In the genomic region with DNA sequence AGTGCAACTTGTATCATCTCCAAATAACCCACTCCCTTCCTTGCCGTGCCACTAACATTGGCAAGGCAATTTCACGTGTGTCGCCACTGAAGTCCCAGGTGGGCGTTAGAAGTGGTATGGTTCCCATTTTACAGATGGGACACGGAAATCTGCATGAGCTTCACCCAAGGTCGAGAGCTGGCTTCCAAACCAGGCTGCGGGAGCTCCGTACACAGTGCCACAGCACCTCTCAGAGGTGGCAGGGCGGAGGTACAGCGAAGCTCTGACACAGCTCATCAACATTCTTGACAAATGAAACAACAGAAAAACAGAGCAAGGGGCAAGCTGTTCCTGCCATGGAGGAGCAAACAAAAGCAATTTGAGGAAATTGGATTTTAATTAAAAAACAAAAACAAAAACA, we compare ENCODE assay signal across 8 mouse cellular contexts.
DNase-seq lines count a peak whose midpoint lies in the region; ATAC-seq lines count a peak whose summit lies in the region.

No protein-coding gene starts in this region.

- H3K36me3 ChIP-seq in liver, embryonic 11.5 days (ENCODE audit: control insufficient read depth, insufficient read depth, low read length), result no peaks in the 10 kb centered on the region
- no peaks in the 10 kb centered on the region for H3K36me3 ChIP-seq in hindbrain, embryonic 12.5 days
- H3K36me3 ChIP-seq in neural tube, embryonic 15.5 days, result no peaks in the 10 kb centered on the region

- no peaks in the 10 kb centered on the region for H3K27me3 ChIP-seq in liver, embryonic 11.5 days (replicated peaks; ENCODE audit: control insufficient read depth, insufficient read depth, low read length)
- no peaks in the 10 kb centered on the region for H3K27me3 ChIP-seq in hindbrain, embryonic 12.5 days
- H3K27me3 ChIP-seq in neural tube, embryonic 15.5 days (replicated peaks), result peaks cover 3% of the 10 kb centered on the region; the same call in 1 of the 2 replicates

- 47% methylated on average over 10 of the region's 10 CpGs for WGBS in liver, embryonic 11.5 days
- 44% methylated on average over 10 of the region's 10 CpGs for WGBS in hindbrain, embryonic 12.5 days
- 41% methylated on average over 10 of the region's 10 CpGs for WGBS in neural tube, embryonic 15.5 days

- H3K27ac ChIP-seq in liver, embryonic 11.5 days (ENCODE audit: low read depth, low read length), result no peak overlapping the region
- no peak overlapping the region for H3K27ac ChIP-seq in hindbrain, embryonic 12.5 days
- no peak overlapping the region for H3K27ac ChIP-seq in neural tube, embryonic 15.5 days (replicated peaks)

- DNase-seq in liver (peak; percentile 12), R1 (ENCODE audit: low read depth, low spot score) (peak; percentile 32)
- no peak for DNase-seq in liver, embryonic 11.5 days (ENCODE audit: low spot score)
- DNase-seq in cerebellum, adult 9-11 months, result peak; percentile 57
- no peak for DNase-seq in spleen, adult 18-20 months

- H3K9me3 ChIP-seq in liver, embryonic 11.5 days (ENCODE audit: control insufficient read depth, low read length), result no peaks in the 10 kb centered on the region
- no peaks in the 10 kb centered on the region for H3K9me3 ChIP-seq in hindbrain, embryonic 12.5 days (replicated peaks)
- no peaks in the 10 kb centered on the region for H3K9me3 ChIP-seq in neural tube, embryonic 15.5 days (replicated peaks)

- H3K4me1 ChIP-seq in liver, embryonic 11.5 days (replicated peaks; ENCODE audit: control insufficient read depth, insufficient read depth, low read length), result no peaks in the 10 kb centered on the region
- H3K4me1 ChIP-seq in hindbrain, embryonic 12.5 days, result peaks cover 3% of the 10 kb centered on the region; the same call in 1 of the 2 replicates
- peaks cover 4% of the 10 kb centered on the region; the same call in 1 of the 2 replicates for H3K4me1 ChIP-seq in neural tube, embryonic 15.5 days

- no peak overlapping the region for H3K4me3 ChIP-seq in liver, embryonic 11.5 days (ENCODE audit: low read depth, low read length)
- H3K4me3 ChIP-seq in hindbrain, embryonic 12.5 days, result no peak overlapping the region
- no peak overlapping the region for H3K4me3 ChIP-seq in neural tube, embryonic 15.5 days (replicated peaks)

- H3K9ac ChIP-seq in liver, embryonic 11.5 days (ENCODE audit: low read depth, low read length), result no peak overlapping the region
- H3K9ac ChIP-seq in hindbrain, embryonic 12.5 days, result no peak overlapping the region
- no peak overlapping the region for H3K9ac ChIP-seq in neural tube, embryonic 15.5 days (replicated peaks)

- ATAC-seq in liver, embryonic 11.5 days (replicated peaks; ENCODE audit: low FRiP score), result no peak
- peak; percentile 55; the same call in 1 of the 2 replicates for ATAC-seq in hindbrain, embryonic 12.5 days (ENCODE audit: low FRiP score)
- ATAC-seq in megakaryocyte progenitor cell, adult 5-6 weeks (replicated peaks; ENCODE audit: poor library complexity), result peak; percentile 61; the same call in 1 of the 2 replicates
- no peak for ATAC-seq in neural tube, embryonic 15.5 days (ENCODE audit: low FRiP score)

- H3K4me2 ChIP-seq in liver, embryonic 11.5 days, result no peak overlapping the region
- no peak overlapping the region for H3K4me2 ChIP-seq in hindbrain, embryonic 12.5 days (replicated peaks)
- H3K4me2 ChIP-seq in neural tube, embryonic 15.5 days, result no peak overlapping the region

Comparison
In these comparisons a context has a peak if more than half of its experiments do, and no peak if none do; other contexts are left out.
1. DNase-seq: peak in liver (single experiment), R1 (single experiment) and cerebellum, adult 9-11 months (single experiment); none in liver, embryonic 11.5 days (single experiment) and spleen, adult 18-20 months (0 of 2).
2. ATAC-seq: peak in hindbrain, embryonic 12.5 days (single experiment) and megakaryocyte progenitor cell, adult 5-6 weeks (single experiment); none in liver, embryonic 11.5 days (single experiment) and neural tube, embryonic 15.5 days (single experiment).